Mouse (Mus musculus): ENCODE measurements around the gene Tspan9. TPM values are rescaled to one million over a fixed set of nuclear protein-coding genes. Genes with fewer than 3 reads are reported as not detected.

Gene Tspan9
- polyA plus RNA-seq, 1 experiment = 87.8 TPM

DNA sequence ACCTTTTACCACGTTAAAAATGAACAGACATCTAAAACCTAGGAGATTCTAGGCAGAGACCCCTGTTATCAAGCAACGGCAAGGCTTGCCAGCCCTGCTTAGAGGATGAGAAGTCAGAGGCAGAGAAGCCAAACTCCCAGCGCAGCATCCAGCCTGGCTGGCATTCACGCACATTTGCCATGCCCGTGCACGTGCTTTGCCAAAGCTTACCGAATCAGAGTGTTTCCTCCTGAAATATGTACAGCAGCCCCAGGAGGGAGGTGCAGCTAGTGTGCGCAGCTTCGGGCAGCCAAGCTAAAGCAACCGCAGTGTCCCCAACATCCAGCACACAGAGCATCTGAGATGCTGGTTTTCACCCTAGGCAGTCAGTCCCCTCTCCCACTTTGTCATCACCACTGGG is 48.3 kb downstream of the Tspan9 start:
- TF ChIP-seq GATA1 (IDR thresholded peaks at IDR 0.05; ENCODE audit: borderline replicate concordance, low read length) (no peak), FLI1 (IDR thresholded peaks at IDR 0.05; ENCODE audit: low read length) (no peak)
- no peaks in the 10 kb centered on the region for H3K9me3 ChIP-seq
- peaks cover 95% of the 10 kb centered on the region for H3K36me3 ChIP-seq (replicated peaks; ENCODE audit: low read length)
- H3K27me3 ChIP-seq (replicated peaks) = peaks cover 19% of the 10 kb centered on the region
- H3K4me1 ChIP-seq = peaks cover 100% of the 10 kb centered on the region
- H3K4me3 ChIP-seq (replicated peaks) = no peak overlapping the region

DNA sequence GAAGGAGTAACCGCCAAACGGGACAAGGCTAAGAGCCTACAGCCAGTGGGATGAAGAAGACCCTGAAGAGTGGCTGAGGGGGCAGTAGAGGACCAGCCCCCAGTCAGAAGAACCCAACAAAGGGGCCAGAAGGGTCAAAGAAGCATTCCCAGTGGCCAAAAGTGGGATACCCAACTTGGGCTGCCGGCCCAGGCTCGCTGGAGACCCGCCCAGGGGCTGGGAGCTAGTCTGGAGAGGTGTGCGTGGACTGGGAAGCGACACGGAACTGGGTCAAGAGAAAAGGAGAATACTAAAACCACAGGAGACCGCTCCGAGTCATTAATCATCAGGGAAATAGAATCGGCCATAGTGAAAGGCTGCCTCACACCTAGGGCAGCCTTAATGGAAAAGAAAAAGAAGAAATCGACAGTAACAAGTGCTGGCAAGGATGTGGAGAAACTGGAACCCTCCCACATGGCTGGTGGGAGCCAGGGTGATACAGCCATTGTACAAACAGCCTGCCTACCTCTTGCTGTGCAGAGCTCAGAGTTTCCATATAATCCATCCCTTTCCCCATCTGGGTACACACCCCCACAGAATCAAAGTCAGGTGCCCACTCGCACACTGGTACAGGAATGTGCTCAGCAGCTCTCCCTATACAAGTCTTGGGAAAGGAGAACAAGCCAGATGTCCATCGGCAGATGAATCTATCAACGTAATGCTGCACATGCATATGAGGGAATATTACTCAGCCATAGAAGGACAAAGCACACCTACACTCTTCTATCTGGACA is 49.4 kb downstream of the Tspan9 start:
- Histone ChIP-seq H3K4me1 (peaks cover 100% of the 10 kb centered on the region), H3K9me3 (no peaks in the 10 kb centered on the region), H3K4me3 (replicated peaks) (no peak overlapping the region), H3K27me3 (replicated peaks) (peaks cover 19% of the 10 kb centered on the region), H3K36me3 (replicated peaks; ENCODE audit: low read length) (peaks cover 93% of the 10 kb centered on the region)
- TF ChIP-seq FLI1 (IDR thresholded peaks at IDR 0.05; ENCODE audit: low read length) (no peak), GATA1 (IDR thresholded peaks at IDR 0.05; ENCODE audit: borderline replicate concordance, low read length) (no peak)

GRCm38 (mm10) chr6:128092621-128093020 is 50.8 kb downstream of the Tspan9 start:
- peaks cover 19% of the 10 kb centered on the region for H3K27me3 ChIP-seq (replicated peaks)
- no peaks in the 10 kb centered on the region for H3K9me3 ChIP-seq
- no peak for TF ChIP-seq FLI1 (IDR thresholded peaks at IDR 0.05; ENCODE audit: low read length)
- no peak for TF ChIP-seq GATA1 (IDR thresholded peaks at IDR 0.05; ENCODE audit: borderline replicate concordance, low read length)
- peaks cover 100% of the 10 kb centered on the region for H3K4me1 ChIP-seq
- peaks cover 91% of the 10 kb centered on the region for H3K36me3 ChIP-seq (replicated peaks; ENCODE audit: low read length)
- peak overlapping the region; percentile 62 for H3K4me3 ChIP-seq (replicated peaks)

GRCm38 (mm10) chr6:128091833-128092166 is 51.6 kb downstream of the Tspan9 start:
- peaks cover 100% of the 10 kb centered on the region for H3K4me1 ChIP-seq
- H3K9me3 ChIP-seq = no peaks in the 10 kb centered on the region
- TF ChIP-seq GATA1 (IDR thresholded peaks at IDR 0.05; ENCODE audit: borderline replicate concordance, low read length) (no peak), FLI1 (IDR thresholded peaks at IDR 0.05; ENCODE audit: low read length) (no peak)
- H3K27me3 ChIP-seq (replicated peaks) = peaks cover 19% of the 10 kb centered on the region
- H3K4me3 ChIP-seq (replicated peaks) = peak overlapping the region; percentile 76
- H3K36me3 ChIP-seq (replicated peaks; ENCODE audit: low read length) = peaks cover 91% of the 10 kb centered on the region

- Histone ChIP-seq H3K4me1 (peaks cover 100% of the 10 kb centered on the region), H3K4me3 (replicated peaks) (peak overlapping the region; percentile 64), H3K36me3 (replicated peaks; ENCODE audit: low read length) (peaks cover 90% of the 10 kb centered on the region), H3K27me3 (replicated peaks) (peaks cover 14% of the 10 kb centered on the region), H3K9me3 (no peaks in the 10 kb centered on the region)
- TF ChIP-seq FLI1 (IDR thresholded peaks at IDR 0.05; ENCODE audit: low read length) (no peak), GATA1 (IDR thresholded peaks at IDR 0.05; ENCODE audit: borderline replicate concordance, low read length) (no peak)
These were observed 52.2 kb downstream of the Tspan9 start for GRCm38 (mm10) chr6:128090985-128091832.

DNA sequence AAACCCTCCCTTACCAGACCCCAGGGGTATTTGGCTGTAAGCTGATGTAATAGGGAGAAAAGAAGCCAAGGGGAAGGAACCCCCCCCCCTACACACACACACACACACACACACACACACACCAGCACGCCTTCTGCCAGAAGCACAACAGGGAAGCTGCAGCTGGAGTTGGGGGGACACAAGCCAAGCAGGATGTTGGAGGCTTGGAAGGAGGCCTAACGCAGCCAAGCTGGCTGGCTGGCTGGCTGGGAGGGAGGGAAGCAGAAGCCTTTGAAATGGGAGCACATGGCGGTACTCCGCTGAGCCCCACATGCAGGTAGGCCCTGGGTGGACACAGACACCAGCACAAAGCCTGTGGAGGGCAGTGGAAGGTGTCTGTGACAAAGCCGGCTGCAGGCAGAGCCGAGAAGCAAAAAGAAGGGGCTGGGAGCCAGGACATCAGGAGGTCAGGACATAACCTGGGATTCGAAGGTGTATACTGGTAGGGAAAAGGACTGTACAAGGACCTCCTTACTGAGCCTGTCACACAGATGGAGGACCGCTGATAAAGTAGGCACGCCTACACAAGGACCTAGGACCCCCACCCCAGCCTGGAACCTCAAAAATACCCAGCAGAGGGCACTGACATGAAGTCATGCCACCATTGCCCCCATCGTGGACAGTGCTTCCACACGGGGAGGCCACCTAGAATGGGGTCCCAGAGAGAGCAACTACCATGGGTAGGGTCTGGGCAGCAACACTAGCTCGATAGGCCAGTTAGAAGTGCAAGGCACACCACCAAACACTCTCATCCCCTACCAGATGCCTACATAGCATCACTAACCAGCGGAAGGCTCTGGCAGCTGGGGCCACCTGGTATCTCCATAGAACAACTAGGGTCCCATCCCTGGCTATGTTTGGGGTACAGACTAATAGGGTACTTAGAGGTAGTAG is 53.4 kb downstream of the Tspan9 start:
- H3K27me3 ChIP-seq (replicated peaks) = peaks cover 8% of the 10 kb centered on the region
- H3K4me1 ChIP-seq = peaks cover 94% of the 10 kb centered on the region
- no peak for TF ChIP-seq GATA1 (IDR thresholded peaks at IDR 0.05; ENCODE audit: borderline replicate concordance, low read length)
- TF ChIP-seq FLI1 (IDR thresholded peaks at IDR 0.05; ENCODE audit: low read length) = no peak
- H3K36me3 ChIP-seq (replicated peaks; ENCODE audit: low read length) = peaks cover 86% of the 10 kb centered on the region
- H3K4me3 ChIP-seq (replicated peaks) = no peak overlapping the region
- H3K9me3 ChIP-seq = no peaks in the 10 kb centered on the region

DNA sequence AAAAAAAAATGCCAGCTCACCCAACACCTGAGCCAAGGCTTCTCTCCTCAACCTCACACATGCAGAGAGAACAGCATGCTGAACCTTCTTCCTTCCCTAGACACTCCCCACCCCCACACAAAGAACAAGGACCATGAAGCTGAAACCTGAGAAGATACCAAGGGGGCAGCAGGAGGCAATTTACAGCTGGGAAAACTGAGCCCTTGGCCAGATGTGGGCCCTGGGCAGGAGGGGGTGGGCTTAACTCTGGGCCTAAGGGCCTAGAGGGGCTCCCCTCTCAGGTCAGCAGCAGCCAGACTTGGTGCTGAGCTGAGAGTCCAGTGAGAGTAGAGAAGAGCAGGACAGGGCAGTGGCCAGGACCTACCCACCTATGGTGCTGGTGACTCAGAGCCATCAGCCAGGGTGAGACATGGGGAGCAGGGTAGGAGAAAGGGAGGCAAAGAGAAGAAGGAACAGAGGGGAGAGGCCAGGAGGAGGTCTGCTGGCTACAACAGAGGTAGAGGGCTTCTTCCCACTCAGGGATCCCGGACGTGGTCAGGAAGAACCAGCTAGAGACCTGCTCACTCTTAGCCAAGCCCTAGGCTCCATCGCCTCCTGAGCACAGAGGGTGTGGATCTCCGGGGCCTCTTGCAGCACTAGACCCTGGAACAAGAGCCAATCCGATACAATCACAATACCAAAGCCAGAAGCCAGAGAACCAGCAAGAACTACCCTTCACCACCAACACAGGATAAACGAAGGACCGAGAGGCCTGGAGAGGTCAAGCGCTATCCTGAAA is 54.5 kb downstream of the Tspan9 start:
- H3K4me3 ChIP-seq (replicated peaks) = no peak overlapping the region
- H3K36me3 ChIP-seq (replicated peaks; ENCODE audit: low read length) = peaks cover 86% of the 10 kb centered on the region
- peaks cover 83% of the 10 kb centered on the region for H3K4me1 ChIP-seq
- TF ChIP-seq GATA1 (IDR thresholded peaks at IDR 0.05; ENCODE audit: borderline replicate concordance, low read length) (no peak), FLI1 (IDR thresholded peaks at IDR 0.05; ENCODE audit: low read length) (no peak)
- H3K9me3 ChIP-seq = no peaks in the 10 kb centered on the region
- no peaks in the 10 kb centered on the region for H3K27me3 ChIP-seq (replicated peaks)

GRCm38 (mm10) chr6:128085488-128086066 is 57.8 kb downstream of the Tspan9 start:
- peaks cover 3% of the 10 kb centered on the region for H3K27me3 ChIP-seq (replicated peaks)
- no peak overlapping the region for H3K4me3 ChIP-seq (replicated peaks)
- no peaks in the 10 kb centered on the region for H3K9me3 ChIP-seq

More at GRCm38 (mm10) chr6:128085488-128086066, 57.8 kb downstream of the Tspan9 start:
- Histone ChIP-seq H3K36me3 (replicated peaks; ENCODE audit: low read length) (peaks cover 88% of the 10 kb centered on the region), H3K4me1 (peaks cover 58% of the 10 kb centered on the region)
- no peak for TF ChIP-seq GATA1 (IDR thresholded peaks at IDR 0.05; ENCODE audit: borderline replicate concordance, low read length)
